ENCODE assay signal across 8 mouse cellular contexts in the genomic region with DNA sequence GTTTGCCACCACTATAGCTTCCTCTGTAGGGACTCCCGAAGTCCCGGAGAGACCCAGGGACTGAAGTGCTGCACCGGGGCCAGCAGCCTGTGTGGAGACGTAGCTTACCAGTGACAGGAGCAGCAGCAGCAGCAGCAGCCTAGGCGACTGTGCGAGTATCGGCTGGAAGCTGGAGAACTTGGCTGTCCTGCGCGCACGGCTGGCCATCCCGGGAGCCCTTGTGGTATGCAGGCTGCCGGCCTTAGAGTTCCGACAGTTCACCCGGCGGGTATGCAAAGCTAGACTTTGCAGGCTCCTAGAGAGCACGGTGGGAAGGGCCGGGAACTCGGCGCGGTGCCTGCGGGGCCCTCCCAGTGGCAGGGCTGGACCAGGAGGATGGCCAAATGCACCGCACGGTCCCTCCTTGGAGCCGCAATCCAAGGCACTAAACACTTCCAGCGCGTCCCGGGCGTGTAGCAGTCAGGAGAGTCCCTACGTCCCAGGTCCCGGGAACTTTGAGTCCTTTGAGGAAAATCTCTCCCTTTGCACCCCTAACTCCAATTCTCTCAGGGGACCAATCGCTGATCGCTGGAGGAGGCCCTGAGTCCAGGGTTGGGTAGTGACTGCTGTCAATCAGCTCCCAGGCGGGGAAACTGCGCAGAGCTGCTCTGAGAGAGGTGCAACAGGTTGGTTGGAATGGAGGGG. TPM values are rescaled to one million over a fixed set of nuclear protein-coding genes. Genes with fewer than 3 reads are reported as not detected.
DNase-seq lines count a peak whose midpoint lies in the region; ATAC-seq and TF ChIP-seq lines count a peak whose summit lies in the region.

TSS of gene Frem2 (minus strand) at position 478 of the 684 bp plus-strand sequence.

- TF ChIP-seq EP300 in heart, postnatal 0 days (IDR thresholded peaks at IDR 0.05; ENCODE audit: low read depth) = no peak
- no peak for TF ChIP-seq EP300 in liver, postnatal 0 days (IDR thresholded peaks at IDR 0.05; ENCODE audit: low read depth)

- peaks cover 23% of the 10 kb centered on the region for H3K4me1 ChIP-seq in forebrain, embryonic 12.5 days
- H3K4me1 ChIP-seq in heart, postnatal 0 days (ENCODE audit: control insufficient read depth, insufficient read depth) = peaks cover 9% of the 10 kb centered on the region
- peaks cover 6% of the 10 kb centered on the region; the same call in 1 of the 2 replicates for H3K4me1 ChIP-seq in liver, postnatal 0 days (ENCODE audit: insufficient read depth)

- peaks cover 29% of the 10 kb centered on the region for H3K27me3 ChIP-seq in forebrain, embryonic 12.5 days
- peaks cover 13% of the 10 kb centered on the region; the same call in 1 of the 2 replicates for H3K27me3 ChIP-seq in heart, postnatal 0 days (ENCODE audit: control insufficient read depth, insufficient read depth, low read length)
- H3K27me3 ChIP-seq in liver, postnatal 0 days (ENCODE audit: insufficient read depth, low read length) = peaks cover 28% of the 10 kb centered on the region

- no peak for TF ChIP-seq CTCF in left cerebral cortex, adult 2 months (IDR thresholded peaks at IDR 0.05)
- no peak for TF ChIP-seq CTCF in heart, postnatal 0 days (IDR thresholded peaks at IDR 0.05; ENCODE audit: low read depth)
- TF ChIP-seq CTCF in liver, postnatal 0 days (IDR thresholded peaks at IDR 0.05; ENCODE audit: low read depth) = no peak

- H3K4me2 ChIP-seq in forebrain, embryonic 12.5 days = peak within 1 kb of the TSS; percentile 99
- H3K4me2 ChIP-seq in heart, postnatal 0 days (ENCODE audit: low read depth, low read length) = peak within 1 kb of the TSS; percentile 86
- peak within 1 kb of the TSS; percentile 60 for H3K4me2 ChIP-seq in liver, postnatal 0 days (ENCODE audit: low read depth, low read length)

- peaks cover 13% of the 10 kb centered on the region; the same call in 1 of the 2 replicates for H3K9me3 ChIP-seq in forebrain, embryonic 12.5 days
- 0 out of 2 replicates have a peak, but pooled peaks cover 13% of the 10 kb centered on the region for H3K9me3 ChIP-seq in heart, postnatal 0 days (replicated peaks; ENCODE audit: control insufficient read depth, low read length)
- no peaks in the 10 kb centered on the region for H3K9me3 ChIP-seq in liver, postnatal 0 days (ENCODE audit: low read length)

- intact Hi-C loops in left cerebral cortex, adult 2 months (cut with DNase I) = no loop called here

- H3K36me3 ChIP-seq in forebrain, embryonic 12.5 days (replicated peaks) = peaks cover 9% of the 10 kb centered on the region
- H3K36me3 ChIP-seq in heart, postnatal 0 days (replicated peaks; ENCODE audit: control insufficient read depth, insufficient read depth, low read length) = peaks cover 4% of the 10 kb centered on the region; the same call in 1 of the 2 replicates
- no peaks in the 10 kb centered on the region for H3K36me3 ChIP-seq in liver, postnatal 0 days (replicated peaks; ENCODE audit: insufficient read depth, low read length)

- peak within 1 kb of the TSS; percentile 48 for H3K4me3 ChIP-seq in left cerebral cortex, adult 2 months
- peak within 1 kb of the TSS; percentile 63 for H3K4me3 ChIP-seq in forebrain, embryonic 12.5 days (replicated peaks)
- H3K4me3 ChIP-seq in heart, postnatal 0 days (ENCODE audit: low read depth, low read length) = peak within 1 kb of the TSS; percentile 57
- H3K4me3 ChIP-seq in liver, postnatal 0 days (ENCODE audit: low read depth, low read length) = peak within 1 kb of the TSS; percentile 42

- DNase-seq in left cerebral cortex, adult 2 months (ENCODE audit: extremely low spot score in 1 of 2, low spot score in 2 of 2) = peak; percentile 36 to 58
- DNase-seq in left cerebral cortex, adult 9 months (ENCODE audit: low spot score in 2 of 2) = no peak
- peak; percentile 75 for DNase-seq in heart, postnatal 0 days (ENCODE audit: low spot score)
- peak; percentile 86 to 95 for DNase-seq in kidney, postnatal 25 days
- DNase-seq in liver, postnatal 0 days = peak; percentile 54
- peak; percentile 30 for DNase-seq in ovary, postnatal 10 days (ENCODE audit: low spot score)
- DNase-seq in thymus, postnatal 4 days = no peak

- ATAC-seq in forebrain, embryonic 12.5 days (ENCODE audit: low FRiP score) = peak; percentile 95
- peak; percentile 92 for ATAC-seq in heart, postnatal 0 days (ENCODE audit: insufficient read depth, low read depth)
- peak; percentile 86 for ATAC-seq in liver, postnatal 0 days

- H3K9ac ChIP-seq in forebrain, embryonic 12.5 days = peak within 1 kb of the TSS; percentile 59
- H3K9ac ChIP-seq in heart, postnatal 0 days (replicated peaks; ENCODE audit: low read depth, low read length) = peak within 1 kb of the TSS; percentile 40
- no peak within 1 kb of the TSS for H3K9ac ChIP-seq in liver, postnatal 0 days (replicated peaks)

- under 1% methylated on average over 34 of the region's 34 CpGs for WGBS in forebrain, embryonic 12.5 days
- WGBS in heart, postnatal 0 days = under 1% methylated on average over 34 of the region's 34 CpGs
- WGBS in liver, postnatal 0 days (ENCODE audit: insufficient replicate concordance) = 1% methylated on average over 34 of the region's 34 CpGs

- no peak within 1 kb of the TSS for H3K27ac ChIP-seq in left cerebral cortex, adult 2 months
- H3K27ac ChIP-seq in forebrain, embryonic 12.5 days = no peak within 1 kb of the TSS
- peak within 1 kb of the TSS; percentile 5; the same call in 1 of the 2 replicates for H3K27ac ChIP-seq in heart, postnatal 0 days (ENCODE audit: low read depth)
- H3K27ac ChIP-seq in liver, postnatal 0 days (ENCODE audit: low read depth) = no peak within 1 kb of the TSS

RNA-seq across cellular contexts. Expression of gene Frem2, which starts in this region (rescaled TPM):
- total RNA-seq in left cerebral cortex, adult 2 months (2021) = 1 to 10 TPM; 1.4 to 2.2 TPM
- 1.9 and 2.1 TPM in 2 replicates for polyA plus RNA-seq in forebrain, embryonic 12.5 days (2016; fragmentation: Nextera tagmentation; extraction: Ambion mirVana)
- 16.4 and 16.5 TPM in 2 replicates for total RNA-seq in heart, postnatal 0 days (2014; rRNA removed; ENCODE audit: low replicate concordance)
- 1.4 and 1.7 TPM in 2 replicates for polyA plus RNA-seq in heart, postnatal 0 days (2015; fragmentation: Nextera tagmentation; extraction: Ambion mirVana)
- 0.05 and 0.06 TPM in 2 replicates for polyA plus RNA-seq in liver, postnatal 0 days (2015; fragmentation: Nextera tagmentation; extraction: Ambion mirVana)

Comparison
In these comparisons a context has a peak if more than half of its experiments do, and no peak if none do; other contexts are left out.
1. DNase-seq: peak in left cerebral cortex, adult 2 months (2 of 2), heart, postnatal 0 days (single experiment), kidney, postnatal 25 days (2 of 2) and ovary, postnatal 10 days (single experiment); none in left cerebral cortex, adult 9 months (0 of 2) and thymus, postnatal 4 days (single experiment).
2. Peak in DNase-seq, ATAC-seq, H3K4me3 ChIP-seq and H3K4me2 ChIP-seq in liver, postnatal 0 days; RNA of the gene not detected or under 1 TPM.
3. Peak in every context shown above with its lines, with median percentiles within 50 percentile points of each other: H3K4me3 ChIP-seq, ATAC-seq and H3K4me2 ChIP-seq.